Mouse (Mus musculus): ENCODE data around the gene Prr19. TPM values are rescaled to one million over a fixed set of nuclear protein-coding genes. Genes with fewer than 3 reads are reported as not detected.

The Prr19 gene
- polyA plus RNA-seq, 1 experiment, result 1.6 TPM

GRCm38 (mm10) chr7:25306614-25306996, 5.4 kb downstream of the Prr19 start:
- Histone ChIP-seq H3K9ac (ENCODE audit: low read depth, poor library complexity, severe bottlenecking) (no peak overlapping the region), H3K4me3 (ENCODE audit: low read depth, low read length) (no peak overlapping the region), H3K9me3 (replicated peaks; ENCODE audit: control insufficient read depth, insufficient read depth, low read length, poor library complexity, severe bottlenecking) (no peaks in the 10 kb centered on the region), H3K27ac (ENCODE audit: insufficient read depth, low read length) (no peak overlapping the region), H3K36me3 (ENCODE audit: control insufficient read depth, insufficient read depth, low read length, poor library complexity, severe bottlenecking) (no peaks in the 10 kb centered on the region), H3K27me3 (ENCODE audit: control insufficient read depth, insufficient read depth, low read length, poor library complexity, severe bottlenecking) (no peaks in the 10 kb centered on the region), H3K4me1 (ENCODE audit: control insufficient read depth, insufficient read depth, low read length) (peaks cover 1% of the 10 kb centered on the region)
- no peak for TF ChIP-seq POLR2A (IDR thresholded peaks at IDR 0.05; ENCODE audit: insufficient read depth, low read length)
- TF ChIP-seq EP300 (IDR thresholded peaks at IDR 0.05; ENCODE audit: insufficient read depth, low read depth, low read length), result no peak
- no peak for TF ChIP-seq CTCF (IDR thresholded peaks at IDR 0.05; ENCODE audit: low read depth, low read length)

GRCm38 (mm10) chr7:25308702-25309318, 7.6 kb downstream of the Prr19 start:
- no peak for TF ChIP-seq EP300 (IDR thresholded peaks at IDR 0.05; ENCODE audit: insufficient read depth, low read depth, low read length)
- no peak for TF ChIP-seq POLR2A (IDR thresholded peaks at IDR 0.05; ENCODE audit: insufficient read depth, low read length)
- TF ChIP-seq CTCF (IDR thresholded peaks at IDR 0.05; ENCODE audit: low read depth, low read length), result no peak
- no peaks in the 10 kb centered on the region for H3K27me3 ChIP-seq (ENCODE audit: control insufficient read depth, insufficient read depth, low read length, poor library complexity, severe bottlenecking)

DNA sequence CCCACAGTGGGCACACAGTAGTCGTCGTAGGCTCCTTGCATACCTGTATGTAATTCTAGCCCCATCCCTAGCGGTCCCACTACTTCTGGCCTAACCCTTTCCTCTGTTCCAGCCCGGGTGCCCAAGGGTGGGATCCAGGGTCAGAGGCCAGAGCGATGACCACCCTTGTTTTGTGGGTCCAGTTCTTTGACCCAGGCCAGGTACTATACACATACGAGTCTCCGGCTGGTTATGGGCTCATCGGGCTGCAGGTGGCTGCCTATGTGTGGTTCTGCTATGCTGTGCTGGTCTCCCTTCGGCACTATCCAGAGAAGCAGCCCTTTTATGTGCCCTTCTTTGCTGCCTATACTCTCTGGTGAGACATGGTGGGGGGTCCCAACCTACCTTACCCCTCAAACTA, 8.2 kb downstream of the Prr19 start:
- Histone ChIP-seq H3K36me3 (ENCODE audit: control insufficient read depth, insufficient read depth, low read length, poor library complexity, severe bottlenecking) (no peaks in the 10 kb centered on the region), H3K9me3 (replicated peaks; ENCODE audit: control insufficient read depth, insufficient read depth, low read length, poor library complexity, severe bottlenecking) (no peaks in the 10 kb centered on the region), H3K27me3 (ENCODE audit: control insufficient read depth, insufficient read depth, low read length, poor library complexity, severe bottlenecking) (no peaks in the 10 kb centered on the region), H3K4me3 (ENCODE audit: low read depth, low read length) (no peak overlapping the region), H3K4me1 (ENCODE audit: control insufficient read depth, insufficient read depth, low read length) (no peaks in the 10 kb centered on the region), H3K27ac (ENCODE audit: insufficient read depth, low read length) (no peak overlapping the region), H3K9ac (ENCODE audit: low read depth, poor library complexity, severe bottlenecking) (no peak overlapping the region)
- TF ChIP-seq POLR2A (IDR thresholded peaks at IDR 0.05; ENCODE audit: insufficient read depth, low read length) (no peak), EP300 (IDR thresholded peaks at IDR 0.05; ENCODE audit: insufficient read depth, low read depth, low read length) (no peak), CTCF (IDR thresholded peaks at IDR 0.05; ENCODE audit: low read depth, low read length) (no peak)

More at GRCm38 (mm10) chr7:25308702-25309318, 7.6 kb downstream of the Prr19 start:
- H3K36me3 ChIP-seq (ENCODE audit: control insufficient read depth, insufficient read depth, low read length, poor library complexity, severe bottlenecking), result no peaks in the 10 kb centered on the region
- H3K9ac ChIP-seq (ENCODE audit: low read depth, poor library complexity, severe bottlenecking), result no peak overlapping the region
- H3K4me3 ChIP-seq (ENCODE audit: low read depth, low read length), result no peak overlapping the region
- H3K27ac ChIP-seq (ENCODE audit: insufficient read depth, low read length), result no peak overlapping the region
- no peaks in the 10 kb centered on the region for H3K9me3 ChIP-seq (replicated peaks; ENCODE audit: control insufficient read depth, insufficient read depth, low read length, poor library complexity, severe bottlenecking)
- H3K4me1 ChIP-seq (ENCODE audit: control insufficient read depth, insufficient read depth, low read length), result peaks cover under 1% of the 10 kb centered on the region

GRCm38 (mm10) chr7:25311193-25311592, 10.0 kb downstream of the Prr19 start:
- H3K27me3 ChIP-seq (ENCODE audit: control insufficient read depth, insufficient read depth, low read length, poor library complexity, severe bottlenecking), result no peaks in the 10 kb centered on the region

DNA sequence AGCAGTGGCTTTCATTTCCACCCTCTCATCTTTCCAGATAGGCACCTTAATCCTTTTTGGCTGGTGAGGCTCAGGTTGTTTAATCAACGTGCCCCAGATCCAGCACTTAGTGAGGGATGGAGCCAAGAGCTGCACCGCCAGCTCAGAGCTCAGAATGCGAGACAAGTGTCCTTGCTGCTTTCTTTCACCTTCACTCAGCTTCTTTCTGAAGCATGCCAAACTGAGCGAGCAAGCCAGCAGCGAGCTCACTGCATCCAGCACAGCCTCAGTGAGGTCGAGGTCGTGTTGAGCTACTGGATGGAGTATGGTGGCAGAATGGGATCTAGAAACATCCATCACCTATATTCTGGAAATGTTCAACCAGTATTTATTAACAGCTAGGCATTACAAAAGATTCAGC, 12.1 kb downstream of the Prr19 start:
- H3K27me3 ChIP-seq (ENCODE audit: control insufficient read depth, insufficient read depth, low read length, poor library complexity, severe bottlenecking), result no peaks in the 10 kb centered on the region
- TF ChIP-seq CTCF (IDR thresholded peaks at IDR 0.05; ENCODE audit: low read depth, low read length) (no peak), POLR2A (IDR thresholded peaks at IDR 0.05; ENCODE audit: insufficient read depth, low read length) (no peak), EP300 (IDR thresholded peaks at IDR 0.05; ENCODE audit: insufficient read depth, low read depth, low read length) (no peak)
- no peaks in the 10 kb centered on the region for H3K36me3 ChIP-seq (ENCODE audit: control insufficient read depth, insufficient read depth, low read length, poor library complexity, severe bottlenecking)

More at GRCm38 (mm10) chr7:25311193-25311592, 10.0 kb downstream of the Prr19 start:
- TF ChIP-seq CTCF (IDR thresholded peaks at IDR 0.05; ENCODE audit: low read depth, low read length), result no peak
- no peak for TF ChIP-seq POLR2A (IDR thresholded peaks at IDR 0.05; ENCODE audit: insufficient read depth, low read length)
- TF ChIP-seq EP300 (IDR thresholded peaks at IDR 0.05; ENCODE audit: insufficient read depth, low read depth, low read length), result no peak
- Histone ChIP-seq H3K27ac (ENCODE audit: insufficient read depth, low read length) (no peak overlapping the region), H3K4me3 (ENCODE audit: low read depth, low read length) (no peak overlapping the region), H3K9me3 (replicated peaks; ENCODE audit: control insufficient read depth, insufficient read depth, low read length, poor library complexity, severe bottlenecking) (no peaks in the 10 kb centered on the region), H3K36me3 (ENCODE audit: control insufficient read depth, insufficient read depth, low read length, poor library complexity, severe bottlenecking) (no peaks in the 10 kb centered on the region), H3K9ac (ENCODE audit: low read depth, poor library complexity, severe bottlenecking) (no peak overlapping the region), H3K4me1 (ENCODE audit: control insufficient read depth, insufficient read depth, low read length) (no peaks in the 10 kb centered on the region)

GRCm38 (mm10) chr7:25314606-25315305, 13.5 kb downstream of the Prr19 start:
- no peaks in the 10 kb centered on the region for H3K36me3 ChIP-seq (ENCODE audit: control insufficient read depth, insufficient read depth, low read length, poor library complexity, severe bottlenecking)
- no peaks in the 10 kb centered on the region for H3K4me1 ChIP-seq (ENCODE audit: control insufficient read depth, insufficient read depth, low read length)
- H3K27me3 ChIP-seq (ENCODE audit: control insufficient read depth, insufficient read depth, low read length, poor library complexity, severe bottlenecking), result no peaks in the 10 kb centered on the region
- TF ChIP-seq CTCF (IDR thresholded peaks at IDR 0.05; ENCODE audit: low read depth, low read length) (no peak), POLR2A (IDR thresholded peaks at IDR 0.05; ENCODE audit: insufficient read depth, low read length) (no peak), EP300 (IDR thresholded peaks at IDR 0.05; ENCODE audit: insufficient read depth, low read depth, low read length) (no peak)
- no peaks in the 10 kb centered on the region for H3K9me3 ChIP-seq (replicated peaks; ENCODE audit: control insufficient read depth, insufficient read depth, low read length, poor library complexity, severe bottlenecking)
- H3K27ac ChIP-seq (ENCODE audit: insufficient read depth, low read length), result no peak overlapping the region
- H3K4me3 ChIP-seq (ENCODE audit: low read depth, low read length), result peak overlapping the region; percentile 82
- peak overlapping the region; percentile 97 for H3K9ac ChIP-seq (ENCODE audit: low read depth, poor library complexity, severe bottlenecking)

More for the DNA sequence above, 12.1 kb downstream of the Prr19 start:
- no peaks in the 10 kb centered on the region for H3K9me3 ChIP-seq (replicated peaks; ENCODE audit: control insufficient read depth, insufficient read depth, low read length, poor library complexity, severe bottlenecking)
- no peak overlapping the region for H3K4me3 ChIP-seq (ENCODE audit: low read depth, low read length)
- H3K4me1 ChIP-seq (ENCODE audit: control insufficient read depth, insufficient read depth, low read length), result no peaks in the 10 kb centered on the region
- H3K9ac ChIP-seq (ENCODE audit: low read depth, poor library complexity, severe bottlenecking), result no peak overlapping the region
- H3K27ac ChIP-seq (ENCODE audit: insufficient read depth, low read length), result no peak overlapping the region

Measured in ES-Bruce4 (cell line).